Mouse (Mus musculus) neural tube, embryonic 13.5 days (tissue): ENCODE measurements at regions not wholly inside any gene's neighbourhood (a gene's known extent, or its start where the extent isn't known, plus 50 kb on each side); places are given as distances from the start of the nearest gene placed in this dataset.

Experiments
- ATAC-seq: fragments of 200-750 bp; cut with Nextera tagmentation; 2 replicates; pipeline ENCODE4 v1.8.0; 2017; ENCODE audit warnings: low read depth, mild to moderate bottlenecking, moderate TSS enrichment, moderate library complexity
- H3K27ac ChIP-seq: fragments of 300-500 bp; sonication (generic); replicated peaks from 2 replicates; pipeline ENCODE4 v1.5.1; 2015; ENCODE audit warnings: moderate library complexity, mild to moderate bottlenecking, inconsistent platforms
- H3K27me3 ChIP-seq: fragments of 300-500 bp; sonication (generic); 2 replicates; pipeline ENCODE4 v1.6.1; 2015; ENCODE audit warnings: mild to moderate bottlenecking, inconsistent platforms
- H3K36me3 ChIP-seq: fragments of 300-500 bp; sonication (generic); 2 replicates; pipeline ENCODE4 v1.6.1; 2015; ENCODE audit warnings: mild to moderate bottlenecking, inconsistent platforms
- H3K4me1 ChIP-seq: fragments of 300-500 bp; sonication (generic); replicated peaks from 2 replicates; pipeline ENCODE4 v1.6.1; 2015; ENCODE audit warnings: inconsistent platforms
- H3K4me2 ChIP-seq: fragments of 300-500 bp; sonication (generic); 2 replicates; pipeline ENCODE4 v1.6.1; 2015; ENCODE audit warnings: inconsistent platforms, mild to moderate bottlenecking, moderate library complexity
- H3K4me3 ChIP-seq: fragments of 300-500 bp; sonication (generic); 2 replicates; pipeline ENCODE4 v1.5.1; 2015; ENCODE audit warnings: mild to moderate bottlenecking, inconsistent platforms
- H3K9ac ChIP-seq: fragments of 300-500 bp; sonication (generic); 2 replicates; pipeline ENCODE4 v1.6.1; 2015; ENCODE audit warnings: moderate library complexity, mild to moderate bottlenecking, inconsistent platforms
- H3K9me3 ChIP-seq: fragments of 300-500 bp; sonication (generic); 2 replicates; pipeline ENCODE4 v1.6.1; 2016; ENCODE audit warnings: inconsistent platforms
- WGBS: fragments of 180-500 bp; shearing (Covaris S2); methylation state at CpG from one replicate; pipeline ENCODE4 v1.1.7; 2015; 5-methylcytosine and 5-hydroxymethylcytosine counted together

- ATAC-seq = peak; percentile 87
These were observed 170.4 kb upstream of the Setmar start for GRCm38 (mm10) chr6:107894296-107895090.

GRCm38 (mm10) chr6:107910576-107910975 lies 154.3 kb upstream of the Setmar start:
- Histone ChIP-seq H3K27me3 (no peaks in the 10 kb centered on the region), H3K36me3 (no peaks in the 10 kb centered on the region), H3K4me3 (no peak overlapping the region), H3K9me3 (no peaks in the 10 kb centered on the region), H3K9ac (no peak overlapping the region), H3K4me2 (no peak overlapping the region), H3K4me1 (no peaks in the 10 kb centered on the region), H3K27ac (peak overlapping the region; percentile 56)
- ATAC-seq = 0 out of 2 replicates have a peak, but pooled peaks have one; percentile 32

More at GRCm38 (mm10) chr6:107894296-107895090, 170.4 kb upstream of the Setmar start:
- Histone ChIP-seq H3K27me3 (no peaks in the 10 kb centered on the region), H3K36me3 (no peaks in the 10 kb centered on the region), H3K9ac (no peak overlapping the region), H3K9me3 (no peaks in the 10 kb centered on the region), H3K27ac (peak overlapping the region; percentile 76), H3K4me3 (no peak overlapping the region), H3K4me1 (peaks cover 11% of the 10 kb centered on the region), H3K4me2 (no peak overlapping the region)
- WGBS = 40% methylated on average over 5 of the region's 5 CpGs

- no peak overlapping the region for H3K9ac ChIP-seq
- H3K36me3 ChIP-seq = no peaks in the 10 kb centered on the region
- no peaks in the 10 kb centered on the region for H3K4me1 ChIP-seq
- no peak overlapping the region for H3K4me2 ChIP-seq
- no peak overlapping the region for H3K27ac ChIP-seq
- H3K27me3 ChIP-seq = no peaks in the 10 kb centered on the region
- WGBS = 71% methylated on average over 2 of the region's 2 CpGs
- H3K9me3 ChIP-seq = no peaks in the 10 kb centered on the region
- H3K4me3 ChIP-seq = no peak overlapping the region
- no peak for ATAC-seq
These were observed 153.5 kb upstream of the Setmar start for GRCm38 (mm10) chr6:107911387-107911786.

- Histone ChIP-seq H3K36me3 (no peaks in the 10 kb centered on the region), H3K27me3 (no peaks in the 10 kb centered on the region), H3K27ac (peak overlapping the region; percentile 47), H3K4me3 (no peak overlapping the region), H3K9ac (no peak overlapping the region), H3K9me3 (no peaks in the 10 kb centered on the region), H3K4me1 (peaks cover 7% of the 10 kb centered on the region; the same call in 1 of the 2 replicates), H3K4me2 (no peak overlapping the region)
- WGBS = 50% methylated on average over 12 of the region's 12 CpGs
- ATAC-seq = peak; percentile 86
These were observed 141.2 kb upstream of the Setmar start for GRCm38 (mm10) chr6:107923528-107924199.

- Histone ChIP-seq H3K4me2 (no peak overlapping the region), H3K27ac (peak overlapping the region; percentile 47), H3K4me1 (peaks cover 7% of the 10 kb centered on the region; the same call in 1 of the 2 replicates), H3K9ac (no peak overlapping the region), H3K27me3 (no peaks in the 10 kb centered on the region), H3K36me3 (no peaks in the 10 kb centered on the region), H3K9me3 (no peaks in the 10 kb centered on the region), H3K4me3 (no peak overlapping the region)
- ATAC-seq = peak; percentile 30; the same call in 1 of the 2 replicates
- 55% methylated on average over 7 of the region's 7 CpGs for WGBS
These were observed 140.6 kb upstream of the Setmar start for GRCm38 (mm10) chr6:107924200-107924735.

GRCm38 (mm10) chr6:107930439-107931173 lies 134.2 kb upstream of the Setmar start:
- 43% methylated on average over 8 of the region's 8 CpGs for WGBS
- no peaks in the 10 kb centered on the region for H3K9me3 ChIP-seq
- no peak overlapping the region for H3K9ac ChIP-seq
- no peaks in the 10 kb centered on the region for H3K27me3 ChIP-seq
- no peaks in the 10 kb centered on the region for H3K36me3 ChIP-seq
- 0 out of 2 replicates have a peak overlapping the region, but pooled peaks have one; percentile 11 for H3K27ac ChIP-seq
- no peak for ATAC-seq
- H3K4me1 ChIP-seq = peaks cover 8% of the 10 kb centered on the region
- no peak overlapping the region for H3K4me2 ChIP-seq
- no peak overlapping the region for H3K4me3 ChIP-seq

- Histone ChIP-seq H3K36me3 (no peaks in the 10 kb centered on the region), H3K9me3 (no peaks in the 10 kb centered on the region), H3K9ac (no peak overlapping the region), H3K27me3 (no peaks in the 10 kb centered on the region), H3K4me3 (no peak overlapping the region), H3K4me2 (no peak overlapping the region), H3K4me1 (peaks cover 8% of the 10 kb centered on the region), H3K27ac (0 out of 2 replicates have a peak overlapping the region, but pooled peaks have one; percentile 11)
- 77% methylated on average over 4 of the region's 4 CpGs for WGBS
- ATAC-seq = no peak
These were observed 133.7 kb upstream of the Setmar start for GRCm38 (mm10) chr6:107931174-107931557.

- Histone ChIP-seq H3K4me2 (no peak overlapping the region), H3K4me3 (no peak overlapping the region), H3K27me3 (no peaks in the 10 kb centered on the region), H3K36me3 (no peaks in the 10 kb centered on the region), H3K9me3 (no peaks in the 10 kb centered on the region), H3K4me1 (peaks cover under 1% of the 10 kb centered on the region), H3K9ac (no peak overlapping the region), H3K27ac (no peak overlapping the region)
- WGBS = 92% methylated on average over 6 of the region's 6 CpGs
- no peak for ATAC-seq
These were observed 128.7 kb upstream of the Setmar start for GRCm38 (mm10) chr6:107936075-107936635.

- Histone ChIP-seq H3K36me3 (no peaks in the 10 kb centered on the region), H3K4me3 (no peak overlapping the region), H3K9ac (no peak overlapping the region), H3K27me3 (no peaks in the 10 kb centered on the region), H3K4me2 (no peak overlapping the region), H3K27ac (no peak overlapping the region), H3K4me1 (no peaks in the 10 kb centered on the region), H3K9me3 (no peaks in the 10 kb centered on the region)
- ATAC-seq = no peak
- WGBS = 84% methylated on average over 2 of the region's 2 CpGs
These were observed 96.2 kb upstream of the Setmar start for GRCm38 (mm10) chr6:107968694-107969093.

GRCm38 (mm10) chr6:107998921-107999690 lies 65.7 kb upstream of the Setmar start:
- Histone ChIP-seq H3K4me3 (no peak overlapping the region), H3K27ac (no peak overlapping the region), H3K9ac (no peak overlapping the region), H3K9me3 (no peaks in the 10 kb centered on the region), H3K36me3 (no peaks in the 10 kb centered on the region), H3K4me2 (no peak overlapping the region), H3K4me1 (no peaks in the 10 kb centered on the region), H3K27me3 (no peaks in the 10 kb centered on the region)
- 85% methylated on average over 8 of the region's 8 CpGs for WGBS
- no peak for ATAC-seq

- Histone ChIP-seq H3K9ac (no peak overlapping the region), H3K27ac (no peak overlapping the region), H3K4me2 (no peak overlapping the region), H3K27me3 (no peaks in the 10 kb centered on the region), H3K9me3 (no peaks in the 10 kb centered on the region), H3K4me3 (no peak overlapping the region), H3K36me3 (no peaks in the 10 kb centered on the region), H3K4me1 (no peaks in the 10 kb centered on the region)
- 83% methylated on average over 1 of the region's 1 CpGs for WGBS
- ATAC-seq = no peak
These were observed 61.6 kb upstream of the Setmar start for GRCm38 (mm10) chr6:108003231-108003630.
